Mouse (Mus musculus): Measurements from ENCODE around the gene Dhx29. TPM values are rescaled to one million over a fixed set of nuclear protein-coding genes. Genes with fewer than 3 reads are reported as not detected.

Dhx29 gene
- polyA plus RNA-seq (2012), result 10.2 and 12.6 TPM in 2 replicates

GRCm38 (mm10) chr13:112927287-112928001, at the start of gene Dhx29, which contains the start of gene Mtrex:
Dhx29 (plus strand) TSS chr13:112927454.
Mtrex (minus strand) TSS chr13:112927398.
- TF ChIP-seq GATA1 (IDR thresholded peaks at IDR 0.05; ENCODE audit: low read length), result no peak

- TF ChIP-seq GATA1 (IDR thresholded peaks at IDR 0.05; ENCODE audit: low read length), result no peak
Observed at GRCm38 (mm10) chr13:112887234-112887633, 40.0 kb upstream of the Dhx29 start.

- no peak for TF ChIP-seq GATA1 (IDR thresholded peaks at IDR 0.05; ENCODE audit: low read length)
Observed at GRCm38 (mm10) chr13:112902176-112902575, 25.1 kb upstream of the Dhx29 start.

- TF ChIP-seq GATA1 (IDR thresholded peaks at IDR 0.05; ENCODE audit: low read length), result no peak
Observed at GRCm38 (mm10) chr13:112909663-112910062, 17.6 kb upstream of the Dhx29 start.

- no peak for TF ChIP-seq GATA1 (IDR thresholded peaks at IDR 0.05; ENCODE audit: low read length)
Observed at GRCm38 (mm10) chr13:112910434-112910833, 16.8 kb upstream of the Dhx29 start.

GRCm38 (mm10) chr13:112919141-112919865, 8.0 kb upstream of the Dhx29 start:
- no peak for TF ChIP-seq GATA1 (IDR thresholded peaks at IDR 0.05; ENCODE audit: low read length)

- TF ChIP-seq GATA1 (IDR thresholded peaks at IDR 0.05; ENCODE audit: low read length), result no peak
Observed at GRCm38 (mm10) chr13:112920906-112921305, 6.3 kb upstream of the Dhx29 start.

GRCm38 (mm10) chr13:112925266-112925665, 2.0 kb upstream of the Dhx29 start:
- no peak for TF ChIP-seq GATA1 (IDR thresholded peaks at IDR 0.05; ENCODE audit: low read length)

GRCm38 (mm10) chr13:112925976-112926375, 1.3 kb upstream of the Dhx29 start:
- no peak for TF ChIP-seq GATA1 (IDR thresholded peaks at IDR 0.05; ENCODE audit: low read length)

GRCm38 (mm10) chr13:112926796-112927195, 458 bp upstream of the Dhx29 start:
- no peak for TF ChIP-seq GATA1 (IDR thresholded peaks at IDR 0.05; ENCODE audit: low read length)

- TF ChIP-seq GATA1 (IDR thresholded peaks at IDR 0.05; ENCODE audit: low read length), result no peak
Observed at GRCm38 (mm10) chr13:112928038-112928668, 899 bp downstream of the Dhx29 start.

- TF ChIP-seq GATA1 (IDR thresholded peaks at IDR 0.05; ENCODE audit: low read length), result no peak
Observed at GRCm38 (mm10) chr13:112938130-112938529, 10.9 kb downstream of the Dhx29 start.

- no peak for TF ChIP-seq GATA1 (IDR thresholded peaks at IDR 0.05; ENCODE audit: low read length)
Observed at GRCm38 (mm10) chr13:112941879-112942330, 14.7 kb downstream of the Dhx29 start.

- TF ChIP-seq GATA1 (IDR thresholded peaks at IDR 0.05; ENCODE audit: low read length), result no peak
Observed at GRCm38 (mm10) chr13:112945312-112945711, 18.1 kb downstream of the Dhx29 start.

GRCm38 (mm10) chr13:112945900-112946299, 18.6 kb downstream of the Dhx29 start:
- no peak for TF ChIP-seq GATA1 (IDR thresholded peaks at IDR 0.05; ENCODE audit: low read length)

- TF ChIP-seq GATA1 (IDR thresholded peaks at IDR 0.05; ENCODE audit: low read length), result no peak
Observed at GRCm38 (mm10) chr13:112954067-112954466, 26.8 kb downstream of the Dhx29 start.

Measured in G1E-ER4 (cell line).